Mouse (Mus musculus) myocyte (in vitro differentiated cells): ENCODE measurements around the gene Ppp1r32. TPM values are rescaled to one million over a fixed set of nuclear protein-coding genes. Genes with fewer than 3 reads are reported as not detected.
A peak's percentile ranks its signal among the peaks of the same experiment; 100 is the strongest.

Experiments
- H3K27me3 ChIP-seq: one replicate; pipeline ENCODE4 v1.6.1; 2011; ENCODE audit not compliant: control insufficient read depth, insufficient read depth, insufficient read length
- H3K36me3 ChIP-seq: one replicate; pipeline ENCODE4 v1.6.1; 2011; ENCODE audit not compliant: control insufficient read depth, insufficient read depth
- H3K4me2 ChIP-seq: one replicate; pipeline ENCODE4 v1.6.1; 2011; ENCODE audit warnings: low read depth, control low read depth
- H3K4me3 ChIP-seq: one replicate; pipeline ENCODE4 v1.5.1; 2011; ENCODE audit warnings: mild to moderate bottlenecking, control low read depth, moderate library complexity
- H3K79me2 ChIP-seq: one replicate; pipeline ENCODE4 v1.6.1; 2011; ENCODE audit not compliant: control insufficient read depth, insufficient read depth
- H3ac ChIP-seq: one replicate; pipeline ENCODE4 v1.6.1; 2011; ENCODE audit not compliant: control insufficient read depth, insufficient read length
- CEBPB ChIP-seq: IDR thresholded peaks from 2 replicates; pipeline ENCODE4 v1.6.1; 2011; ENCODE audit warnings: mild to moderate bottlenecking, moderate library complexity; ENCODE audit not compliant: poor library complexity, insufficient read depth, severe bottlenecking
- E2F4 ChIP-seq: IDR thresholded peaks from one replicate; pipeline ENCODE4 v1.6.1; 2011; ENCODE audit warnings: mild to moderate bottlenecking, control low read depth, moderate library complexity; ENCODE audit not compliant: insufficient read depth
- MAX ChIP-seq: IDR thresholded peaks from one replicate; pipeline ENCODE4 v1.6.1; 2011; ENCODE audit warnings: low read depth, mild to moderate bottlenecking, control low read depth
- MYOD1 ChIP-seq, 3 experiments: IDR thresholded peaks; one replicate each; pipeline ENCODE4 v1.6.1; 2011; ENCODE audit warnings: control low read depth in 2 of 3, low read depth in 2 of 3, mild to moderate bottlenecking in 2 of 3, moderate library complexity in 1 of 3; ENCODE audit not compliant: insufficient read length in 2 of 3, control insufficient read depth in 1 of 3
- MYOG ChIP-seq, 3 experiments: IDR thresholded peaks; one replicate each; pipeline ENCODE4 v1.6.1; 2011; ENCODE audit warnings: control low read depth in 2 of 3, low read depth in 2 of 3, mild to moderate bottlenecking in 2 of 3; ENCODE audit not compliant: insufficient read length in 2 of 3, control insufficient read depth in 1 of 3, insufficient read depth in 1 of 3
- POLR2A ChIP-seq: IDR thresholded peaks from one replicate; pipeline ENCODE4 v1.6.1; 2011; ENCODE audit warnings: low read depth, mild to moderate bottlenecking, control low read depth, moderate library complexity; ENCODE audit not compliant: insufficient read length
- POLR2AphosphoS2 ChIP-seq: IDR thresholded peaks from one replicate; pipeline ENCODE4 v1.6.1; 2011; ENCODE audit warnings: low read depth, control low read depth; ENCODE audit not compliant: insufficient read length
- REST ChIP-seq: IDR thresholded peaks from one replicate; pipeline ENCODE4 v1.6.1; 2011; ENCODE audit warnings: mild to moderate bottlenecking, control low read depth, moderate library complexity; ENCODE audit not compliant: insufficient read depth, insufficient read length
- SRF ChIP-seq: IDR thresholded peaks from one replicate; pipeline ENCODE4 v1.6.1; 2011; ENCODE audit warnings: low read depth; ENCODE audit not compliant: control insufficient read depth, insufficient read length
- TCF12 ChIP-seq: IDR thresholded peaks from one replicate; pipeline ENCODE4 v1.6.1; 2011; ENCODE audit warnings: mild to moderate bottlenecking, control low read depth; ENCODE audit not compliant: poor library complexity, insufficient read depth, severe bottlenecking
- TCF3 ChIP-seq: IDR thresholded peaks from one replicate; pipeline ENCODE4 v1.6.1; 2011; ENCODE audit warnings: low read depth, control low read depth; ENCODE audit not compliant: insufficient read length
- USF1 ChIP-seq: IDR thresholded peaks from one replicate; pipeline ENCODE4 v1.6.1; 2011; ENCODE audit warnings: low read depth, mild to moderate bottlenecking, control low read depth, moderate library complexity
- polyA plus RNA-seq: library from polyadenylated mRNA; unstranded; fragments of >200 nt; fragmentation: generic; extraction: Trizol; gene quantifications from one replicate; pipeline ENCODE4 v1.2.1, GENCODE M21; 2012; ENCODE audit warnings: missing spikeins

The Ppp1r32 gene
- 0.11 TPM for polyA plus RNA-seq

- H3K27me3 ChIP-seq, result peaks cover 13% of the 10 kb centered on the region
- TF ChIP-seq POLR2A (no peak), TCF12 (no peak), REST (no peak), POLR2AphosphoS2 (no peak), CEBPB (no peak), MYOD1 (IDR thresholded peaks at IDR 0.05; ENCODE audit: control insufficient read depth in 1 of 3, insufficient read length in 2 of 3, low read depth in 2 of 3) (no peak), TCF3 (no peak), MAX (no peak), E2F4 (no peak), MYOG (IDR thresholded peaks at IDR 0.05; ENCODE audit: control insufficient read depth in 1 of 3, insufficient read depth in 1 of 3, insufficient read length in 2 of 3, low read depth in 2 of 3) (no peak), SRF (no peak), USF1 (no peak)
- H3ac ChIP-seq, result no peak within 1 kb of the TSS
- no peaks in the 10 kb centered on the region for H3K79me2 ChIP-seq
- H3K4me2 ChIP-seq, result no peak within 1 kb of the TSS
- H3K36me3 ChIP-seq, result no peaks in the 10 kb centered on the region
- no peak within 1 kb of the TSS for H3K4me3 ChIP-seq
Measured at GRCm38 (mm10) chr19:10482703-10483102, at the start of gene Ppp1r32. Gene Ppp1r32, minus strand, starts transcription at chr19:10482928.

GRCm38 (mm10) chr19:10530082-10530481, 47.4 kb upstream of the Ppp1r32 start:
- Histone ChIP-seq H3ac (no peak overlapping the region), H3K4me2 (no peak overlapping the region), H3K79me2 (peaks cover 64% of the 10 kb centered on the region), H3K27me3 (no peaks in the 10 kb centered on the region), H3K4me3 (no peak overlapping the region), H3K36me3 (peaks cover 55% of the 10 kb centered on the region)
- TF ChIP-seq E2F4, result no peak
- TF ChIP-seq MAX, result no peak
- no peak for TF ChIP-seq CEBPB
- TF ChIP-seq MYOD1 (IDR thresholded peaks at IDR 0.05; ENCODE audit: control insufficient read depth in 1 of 3, insufficient read length in 2 of 3, low read depth in 2 of 3), result no peak
- no peak for TF ChIP-seq TCF3
- no peak for TF ChIP-seq MYOG (IDR thresholded peaks at IDR 0.05; ENCODE audit: control insufficient read depth in 1 of 3, insufficient read depth in 1 of 3, insufficient read length in 2 of 3, low read depth in 2 of 3)
- no peak for TF ChIP-seq REST
- TF ChIP-seq POLR2A, result no peak
- TF ChIP-seq POLR2AphosphoS2, result no peak
- TF ChIP-seq USF1, result no peak
- TF ChIP-seq TCF12, result no peak
- no peak for TF ChIP-seq SRF

- Histone ChIP-seq H3K79me2 (peaks cover 84% of the 10 kb centered on the region), H3K4me3 (peak within 1 kb of the TSS; percentile 62), H3K36me3 (peaks cover 23% of the 10 kb centered on the region), H3ac (peak within 1 kb of the TSS; percentile 91), H3K27me3 (no peaks in the 10 kb centered on the region), H3K4me2 (peak within 1 kb of the TSS; percentile 87)
- TF ChIP-seq MYOD1 (IDR thresholded peaks at IDR 0.05; ENCODE audit: control insufficient read depth in 1 of 3, insufficient read length in 2 of 3, low read depth in 2 of 3), result no peak
- TF ChIP-seq SRF, result no peak
- no peak for TF ChIP-seq E2F4
- TF ChIP-seq TCF12, result no peak
- TF ChIP-seq MAX, result no peak
- TF ChIP-seq CEBPB, result no peak
- TF ChIP-seq POLR2AphosphoS2, result no peak
- TF ChIP-seq REST, result no peak
- TF ChIP-seq USF1, result no peak
- no peak for TF ChIP-seq MYOG (IDR thresholded peaks at IDR 0.05; ENCODE audit: control insufficient read depth in 1 of 3, insufficient read depth in 1 of 3, insufficient read length in 2 of 3, low read depth in 2 of 3)
- TF ChIP-seq TCF3, result no peak
- no peak for TF ChIP-seq POLR2A
Measured at GRCm38 (mm10) chr19:10525910-10526309, 43.2 kb upstream of the Ppp1r32 start, which contains the start of gene Sdhaf2. Gene Sdhaf2, minus strand, starts transcription at chr19:10526142.

- TF ChIP-seq TCF12 (no peak), POLR2AphosphoS2 (peak; percentile 39), MAX (no peak), POLR2A (peak; percentile 43), TCF3 (no peak)
- Histone ChIP-seq H3K79me2 (peaks cover 84% of the 10 kb centered on the region), H3K36me3 (peaks cover 17% of the 10 kb centered on the region), H3K4me3 (peak within 1 kb of the TSS; percentile 62), H3ac (peak within 1 kb of the TSS; percentile 91), H3K4me2 (peak within 1 kb of the TSS; percentile 87), H3K27me3 (no peaks in the 10 kb centered on the region)
Measured at GRCm38 (mm10) chr19:10525106-10525901, 42.6 kb upstream of the Ppp1r32 start, which contains the start of gene Cpsf7. Gene Cpsf7, plus strand, starts transcription at chr19:10525266.
